Mouse (Mus musculus): ENCODE measurements around the gene Smim7. TPM values are rescaled to one million over a fixed set of nuclear protein-coding genes. Genes with fewer than 3 reads are reported as not detected.

The Smim7 gene
- total and polyA plus RNA-seq, 2 experiments from 2014 or later, result 108 to 116 TPM

DNA sequence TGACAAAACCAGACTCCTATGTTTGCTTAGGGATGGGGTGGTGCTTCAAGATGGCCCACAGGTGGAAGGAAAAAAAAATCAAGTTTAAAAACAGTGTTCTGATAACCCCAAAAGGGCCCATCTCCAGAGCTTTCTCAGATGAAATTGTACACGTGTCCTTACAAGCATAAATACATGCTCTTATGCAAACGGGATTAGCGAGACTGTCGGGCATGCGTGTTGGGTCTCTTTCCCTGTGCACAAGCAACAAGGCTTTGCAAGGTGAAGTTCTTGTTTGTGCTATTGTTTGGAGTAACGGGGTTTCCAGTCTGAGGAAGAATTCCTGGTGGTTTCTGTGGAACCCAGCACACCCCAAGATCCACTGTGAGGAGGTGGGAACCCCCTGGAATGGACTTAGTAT lies 2.6 kb upstream of the Smim7 start:
- peak; percentile 31 for DNase-seq (ENCODE audit: low spot score)
- peaks cover 24% of the 10 kb centered on the region for H3K4me1 ChIP-seq (ENCODE audit: control insufficient read depth, insufficient read depth)
- peaks cover 14% of the 10 kb centered on the region for H3K36me3 ChIP-seq (replicated peaks; ENCODE audit: control insufficient read depth, insufficient read depth, low read length)
- H3K4me3 ChIP-seq (ENCODE audit: low read depth, low read length), result peak overlapping the region; percentile 71
- WGBS, result 48% methylated on average over 6 of the region's 6 CpGs
- H3K4me2 ChIP-seq (ENCODE audit: low read depth, low read length), result peak overlapping the region; percentile 97
- TF ChIP-seq CTCF (IDR thresholded peaks at IDR 0.05; ENCODE audit: low read depth), result no peak
- no peak for TF ChIP-seq EP300 (IDR thresholded peaks at IDR 0.05; ENCODE audit: low read depth)
- no peak for ATAC-seq (ENCODE audit: insufficient read depth, low read depth)
- peak overlapping the region; percentile 98 for H3K27ac ChIP-seq (ENCODE audit: low read depth)
- no peaks in the 10 kb centered on the region for H3K9me3 ChIP-seq (replicated peaks; ENCODE audit: control insufficient read depth, low read length)
- H3K9ac ChIP-seq (replicated peaks; ENCODE audit: low read depth, low read length), result peak overlapping the region; percentile 91; the same call in 1 of the 2 replicates
- H3K27me3 ChIP-seq (ENCODE audit: control insufficient read depth, insufficient read depth, low read length), result no peaks in the 10 kb centered on the region

GRCm38 (mm10) chr8:72572507-72572906 lies 1.6 kb upstream of the Smim7 start:
- no peak for DNase-seq (ENCODE audit: low spot score)
- 6% methylated on average over 10 of the region's 10 CpGs for WGBS
- Histone ChIP-seq H3K27ac (ENCODE audit: low read depth) (peak overlapping the region; percentile 98), H3K4me1 (ENCODE audit: control insufficient read depth, insufficient read depth) (peaks cover 15% of the 10 kb centered on the region), H3K27me3 (ENCODE audit: control insufficient read depth, insufficient read depth, low read length) (no peaks in the 10 kb centered on the region), H3K4me3 (ENCODE audit: low read depth, low read length) (peak overlapping the region; percentile 71), H3K36me3 (replicated peaks; ENCODE audit: control insufficient read depth, insufficient read depth, low read length) (peaks cover 23% of the 10 kb centered on the region), H3K4me2 (ENCODE audit: low read depth, low read length) (peak overlapping the region; percentile 97), H3K9ac (replicated peaks; ENCODE audit: low read depth, low read length) (peak overlapping the region; percentile 91), H3K9me3 (replicated peaks; ENCODE audit: control insufficient read depth, low read length) (no peaks in the 10 kb centered on the region)
- 0 out of 2 replicates have a peak, but pooled peaks have one; percentile 10 for ATAC-seq (ENCODE audit: insufficient read depth, low read depth)
- TF ChIP-seq CTCF (IDR thresholded peaks at IDR 0.05; ENCODE audit: low read depth) (no peak), EP300 (IDR thresholded peaks at IDR 0.05; ENCODE audit: low read depth) (no peak)

GRCm38 (mm10) chr8:72571611-72572473 lies 954 bp upstream of the Smim7 start, which contains the start of gene Tmem38a:
Gene Tmem38a, plus strand, starts transcription at chr8:72572055.
- Histone ChIP-seq H3K4me2 (ENCODE audit: low read depth, low read length) (peak within 1 kb of the TSS; percentile 97), H3K9ac (replicated peaks; ENCODE audit: low read depth, low read length) (peak within 1 kb of the TSS; percentile 91), H3K4me1 (ENCODE audit: control insufficient read depth, insufficient read depth) (peaks cover 14% of the 10 kb centered on the region), H3K27me3 (ENCODE audit: control insufficient read depth, insufficient read depth, low read length) (no peaks in the 10 kb centered on the region), H3K4me3 (ENCODE audit: low read depth, low read length) (peak within 1 kb of the TSS; percentile 71), H3K27ac (ENCODE audit: low read depth) (peak within 1 kb of the TSS; percentile 98), H3K9me3 (replicated peaks; ENCODE audit: control insufficient read depth, low read length) (no peaks in the 10 kb centered on the region), H3K36me3 (replicated peaks; ENCODE audit: control insufficient read depth, insufficient read depth, low read length) (peaks cover 30% of the 10 kb centered on the region)
- TF ChIP-seq EP300 (IDR thresholded peaks at IDR 0.05; ENCODE audit: low read depth), result 0 out of 2 replicates have a peak, but pooled peaks have one; percentile 13
- no peak for TF ChIP-seq CTCF (IDR thresholded peaks at IDR 0.05; ENCODE audit: low read depth)
- WGBS, result under 1% methylated on average over 40 of the region's 45 CpGs
- DNase-seq (ENCODE audit: low spot score) (peak; percentile 74), ATAC-seq (ENCODE audit: insufficient read depth, low read depth) (peak; percentile 42)

DNA sequence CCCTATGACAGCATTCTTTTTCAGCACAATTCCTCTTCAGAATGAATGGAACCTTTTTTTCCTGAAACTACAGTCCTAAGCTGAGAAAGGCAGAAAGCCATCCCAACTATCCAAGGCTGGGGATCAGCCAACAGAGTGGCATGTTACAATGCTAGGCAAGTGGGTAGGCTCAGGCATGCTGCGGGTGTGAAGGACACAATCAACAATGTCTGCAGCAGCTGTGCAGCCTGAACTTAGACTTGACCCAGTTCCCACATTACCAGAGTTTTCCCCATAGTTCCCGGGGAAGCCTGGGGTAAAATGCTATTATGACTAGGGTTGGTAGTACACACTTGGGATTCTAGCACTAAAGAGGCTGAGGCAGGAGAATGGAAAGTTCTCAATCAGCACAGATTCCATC lies 4.9 kb downstream of the Smim7 start:
- WGBS, result 83% methylated on average over 2 of the region's 2 CpGs
- DNase-seq (ENCODE audit: low spot score) (no peak), ATAC-seq (ENCODE audit: insufficient read depth, low read depth) (no peak)
- Histone ChIP-seq H3K4me1 (ENCODE audit: control insufficient read depth, insufficient read depth) (peaks cover 25% of the 10 kb centered on the region), H3K27ac (ENCODE audit: low read depth) (no peak overlapping the region), H3K4me2 (ENCODE audit: low read depth, low read length) (no peak overlapping the region), H3K9me3 (replicated peaks; ENCODE audit: control insufficient read depth, low read length) (no peaks in the 10 kb centered on the region), H3K36me3 (replicated peaks; ENCODE audit: control insufficient read depth, insufficient read depth, low read length) (peaks cover 58% of the 10 kb centered on the region), H3K27me3 (ENCODE audit: control insufficient read depth, insufficient read depth, low read length) (no peaks in the 10 kb centered on the region), H3K9ac (replicated peaks; ENCODE audit: low read depth, low read length) (no peak overlapping the region), H3K4me3 (ENCODE audit: low read depth, low read length) (no peak overlapping the region)
- TF ChIP-seq CTCF (IDR thresholded peaks at IDR 0.05; ENCODE audit: low read depth) (no peak), EP300 (IDR thresholded peaks at IDR 0.05; ENCODE audit: low read depth) (no peak)

DNA sequence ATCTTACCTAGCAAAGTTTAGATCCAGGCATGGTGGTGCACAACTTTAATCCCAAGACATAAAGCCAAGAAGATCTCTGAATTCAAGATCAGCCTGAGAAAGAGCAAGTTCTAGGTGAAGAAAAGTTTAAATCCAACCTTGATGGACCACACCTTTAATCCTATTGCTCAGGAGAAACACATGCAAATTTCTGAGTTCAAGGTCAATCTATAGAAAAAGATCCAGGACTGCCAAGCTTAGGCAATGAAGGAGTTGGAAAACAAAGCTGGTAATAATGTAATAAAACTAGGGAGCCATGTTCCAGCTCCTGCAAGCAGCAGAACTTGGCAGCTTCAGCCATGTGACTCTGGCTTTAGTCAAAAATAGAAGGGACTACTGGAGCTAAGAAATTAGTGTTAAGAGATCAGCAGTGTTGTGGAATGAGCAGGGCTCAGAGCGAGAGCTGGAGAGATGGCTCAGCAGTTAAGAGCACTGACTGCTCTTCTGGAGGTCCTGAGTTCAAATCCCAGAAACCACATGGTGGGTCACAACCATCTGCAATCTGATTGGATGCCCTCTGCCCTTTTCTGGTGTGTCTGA lies 9.7 kb downstream of the Smim7 start:
- ATAC-seq (ENCODE audit: insufficient read depth, low read depth), result 0 out of 2 replicates have a peak, but pooled peaks have one; percentile 22

More for the DNA sequence above, 9.7 kb downstream of the Smim7 start:
- Histone ChIP-seq H3K4me3 (ENCODE audit: low read depth, low read length) (no peak overlapping the region), H3K4me1 (ENCODE audit: control insufficient read depth, insufficient read depth) (peaks cover 11% of the 10 kb centered on the region), H3K36me3 (replicated peaks; ENCODE audit: control insufficient read depth, insufficient read depth, low read length) (peaks cover 40% of the 10 kb centered on the region), H3K9me3 (replicated peaks; ENCODE audit: control insufficient read depth, low read length) (no peaks in the 10 kb centered on the region), H3K27me3 (ENCODE audit: control insufficient read depth, insufficient read depth, low read length) (no peaks in the 10 kb centered on the region), H3K27ac (ENCODE audit: low read depth) (peak overlapping the region; percentile 67), H3K9ac (replicated peaks; ENCODE audit: low read depth, low read length) (no peak overlapping the region), H3K4me2 (ENCODE audit: low read depth, low read length) (no peak overlapping the region)
- no peak for DNase-seq (ENCODE audit: low spot score)
- TF ChIP-seq EP300 (IDR thresholded peaks at IDR 0.05; ENCODE audit: low read depth) (no peak), CTCF (IDR thresholded peaks at IDR 0.05; ENCODE audit: low read depth) (no peak)
- 36% methylated on average over 1 of the region's 1 CpGs for WGBS
